Mouse (Mus musculus) heart, embryonic 14.5 days (tissue): ENCODE measurements around the gene Celf2. TPM values are rescaled to one million over a fixed set of nuclear protein-coding genes. Genes with fewer than 3 reads are reported as not detected.

ENCODE experiments used
- ATAC-seq: fragments of 200-750 bp; cut with Nextera tagmentation; 2 replicates; pipeline ENCODE4 v1.8.0; 2017; ENCODE audit warnings: low read depth, moderate TSS enrichment; ENCODE audit not compliant: insufficient number of reproducible peaks, insufficient read depth, low FRiP score
- H3K27ac ChIP-seq, 2 experiments: fragments of 200-500 bp in 1 of 2; fragments of 300-500 bp in 1 of 2; sonication (generic) in 1 of 2; replicated peaks in 1 of 2; 2 replicates each; pipeline ENCODE4 v1.5.1; 2012 to 2014; ENCODE audit warnings: low read depth in 2 of 2, low read length in 2 of 2, control low read depth in 1 of 2, mild to moderate bottlenecking in 1 of 2, mixed read lengths in 1 of 2; ENCODE audit not compliant: control insufficient read depth in 1 of 2, insufficient read depth in 1 of 2
- H3K27me3 ChIP-seq: fragments of 300-500 bp; sonication (generic); 2 replicates; pipeline ENCODE4 v1.6.1; 2014; ENCODE audit warnings: mild to moderate bottlenecking, low read length, control low read depth; ENCODE audit not compliant: control insufficient read depth, insufficient read depth
- H3K36me3 ChIP-seq: fragments of 300-500 bp; sonication (generic); 2 replicates; pipeline ENCODE4 v1.6.1; 2014; ENCODE audit warnings: mild to moderate bottlenecking, control low read depth, low read length, mixed read lengths; ENCODE audit not compliant: control insufficient read depth, insufficient read depth
- H3K4me1 ChIP-seq, 2 experiments: fragments of 200-500 bp in 1 of 2; fragments of 300-500 bp in 1 of 2; sonication (generic) in 1 of 2; 2 replicates each; pipeline ENCODE4 v1.6.1; 2012 to 2014; ENCODE audit warnings: low read length in 2 of 2, control low read depth in 1 of 2, mixed read lengths in 1 of 2; ENCODE audit not compliant: control insufficient read depth in 2 of 2, insufficient read depth in 2 of 2
- H3K4me2 ChIP-seq: fragments of 300-500 bp; sonication (generic); 2 replicates; pipeline ENCODE4 v1.6.1; 2014; ENCODE audit warnings: mild to moderate bottlenecking, low read length
- H3K4me3 ChIP-seq, 2 experiments: fragments of 200-500 bp in 1 of 2; fragments of 300-500 bp in 1 of 2; sonication (generic) in 1 of 2; 2 replicates each; pipeline ENCODE4 v1.5.1; 2012 to 2014; ENCODE audit warnings: low read length in 2 of 2, mild to moderate bottlenecking in 2 of 2, control low read depth in 1 of 2, low read depth in 1 of 2, moderate library complexity in 1 of 2; ENCODE audit not compliant: control insufficient read depth in 1 of 2, insufficient read depth in 1 of 2
- H3K9ac ChIP-seq: fragments of 300-500 bp; sonication (generic); 2 replicates; pipeline ENCODE4 v1.6.1; 2014; ENCODE audit warnings: mild to moderate bottlenecking, low read length
- H3K9me3 ChIP-seq: fragments of 300-500 bp; sonication (generic); 2 replicates; pipeline ENCODE4 v1.6.1; 2016; ENCODE audit warnings: low read length, control low read depth; ENCODE audit not compliant: control insufficient read depth
- WGBS: fragments of 180-500 bp; shearing (Covaris S2); extraction: QIAGEN DNeasy Blood & Tissue Kit; methylation state at CpG from one replicate; pipeline ENCODE4 v1.1.7; 2014; 5-methylcytosine and 5-hydroxymethylcytosine counted together
- polyA plus RNA-seq: library from polyadenylated mRNA; unstranded; fragments of >200 nt; fragmentation: Nextera tagmentation; extraction: Ambion mirVana; gene quantifications from 2 replicates; pipeline ENCODE4 v1.2.1, GENCODE M21; 2014

Gene Celf2
- polyA plus RNA-seq, 1 experiment from 2014 or later = 66.5 TPM

GRCm38 (mm10) chr2:6526311-6526710 is 983.1 kb downstream of the Celf2 start:
- 33% methylated on average over 4 of the region's 4 CpGs for WGBS
- Histone ChIP-seq H3K4me1 (no peaks in the 10 kb centered on the region), H3K36me3 (no peaks in the 10 kb centered on the region), H3K9ac (no peak overlapping the region), H3K27me3 (no peaks in the 10 kb centered on the region), H3K4me2 (no peak overlapping the region), H3K27ac (no peak overlapping the region), H3K9me3 (no peaks in the 10 kb centered on the region), H3K4me3 (no peak overlapping the region)
- no peak for ATAC-seq

GRCm38 (mm10) chr2:6523924-6524300 is 985.5 kb downstream of the Celf2 start:
- no peak overlapping the region for H3K27ac ChIP-seq
- H3K4me3 ChIP-seq = no peak overlapping the region
- no peaks in the 10 kb centered on the region for H3K36me3 ChIP-seq
- H3K9ac ChIP-seq = no peak overlapping the region
- no peaks in the 10 kb centered on the region for H3K27me3 ChIP-seq
- peak; percentile 34; the same call in 1 of the 2 replicates for ATAC-seq
- H3K9me3 ChIP-seq = no peaks in the 10 kb centered on the region
- H3K4me1 ChIP-seq = no peaks in the 10 kb centered on the region
- 90% methylated on average over 10 of the region's 10 CpGs for WGBS
- no peak overlapping the region for H3K4me2 ChIP-seq

GRCm38 (mm10) chr2:6523261-6523923 is 986.0 kb downstream of the Celf2 start:
- H3K9me3 ChIP-seq = no peaks in the 10 kb centered on the region
- H3K4me2 ChIP-seq = no peak overlapping the region
- ATAC-seq = no peak; the same call in 1 of the 2 replicates
- no peak overlapping the region for H3K4me3 ChIP-seq
- no peak overlapping the region for H3K9ac ChIP-seq
- H3K27ac ChIP-seq = no peak overlapping the region
- no peaks in the 10 kb centered on the region for H3K4me1 ChIP-seq
- 68% methylated on average over 16 of the region's 16 CpGs for WGBS
- H3K36me3 ChIP-seq = no peaks in the 10 kb centered on the region
- H3K27me3 ChIP-seq = no peaks in the 10 kb centered on the region

- Histone ChIP-seq H3K4me2 (no peak overlapping the region), H3K9me3 (no peaks in the 10 kb centered on the region)
- WGBS = 71% methylated on average over 4 of the region's 4 CpGs
Measured at GRCm38 (mm10) chr2:6522411-6522810, 987.0 kb downstream of the Celf2 start.

GRCm38 (mm10) chr2:6513176-6513575 is 996.2 kb downstream of the Celf2 start:
- Histone ChIP-seq H3K4me3 (no peak overlapping the region), H3K4me1 (peaks cover 0 to 4% of the 10 kb centered on the region in 2 experiments; a peak in 1 of 4 replicates), H3K36me3 (no peaks in the 10 kb centered on the region), H3K9ac (no peak overlapping the region), H3K27ac (no peak overlapping the region), H3K4me2 (no peak overlapping the region), H3K27me3 (no peaks in the 10 kb centered on the region), H3K9me3 (no peaks in the 10 kb centered on the region)
- no peak for ATAC-seq
- 76% methylated on average over 7 of the region's 7 CpGs for WGBS

More at GRCm38 (mm10) chr2:6522411-6522810, 987.0 kb downstream of the Celf2 start:
- no peaks in the 10 kb centered on the region for H3K27me3 ChIP-seq
- H3K9ac ChIP-seq = no peak overlapping the region
- ATAC-seq = no peak
- H3K27ac ChIP-seq = no peak overlapping the region
- no peak overlapping the region for H3K4me3 ChIP-seq
- no peaks in the 10 kb centered on the region for H3K4me1 ChIP-seq
- no peaks in the 10 kb centered on the region for H3K36me3 ChIP-seq

- no peak overlapping the region for H3K9ac ChIP-seq
- no peaks in the 10 kb centered on the region for H3K27me3 ChIP-seq
- H3K36me3 ChIP-seq = no peaks in the 10 kb centered on the region
- H3K9me3 ChIP-seq = no peaks in the 10 kb centered on the region
- no peak overlapping the region for H3K27ac ChIP-seq
- no peak overlapping the region for H3K4me2 ChIP-seq
- no peaks in the 10 kb centered on the region for H3K4me1 ChIP-seq
- H3K4me3 ChIP-seq = no peak overlapping the region
- WGBS = 60% methylated on average over 3 of the region's 3 CpGs
- ATAC-seq = no peak
Measured at GRCm38 (mm10) chr2:6507071-6507470, 1002.3 kb downstream of the Celf2 start.

- Histone ChIP-seq H3K27me3 (no peaks in the 10 kb centered on the region), H3K9me3 (no peaks in the 10 kb centered on the region), H3K27ac (no peak overlapping the region), H3K4me1 (no peaks in the 10 kb centered on the region), H3K4me3 (no peak overlapping the region), H3K4me2 (no peak overlapping the region), H3K36me3 (no peaks in the 10 kb centered on the region), H3K9ac (no peak overlapping the region)
- 62% methylated on average over 13 of the region's 13 CpGs for WGBS
- ATAC-seq = no peak
Measured at GRCm38 (mm10) chr2:6505979-6506811, 1003.2 kb downstream of the Celf2 start.
